Mouse (Mus musculus) olfactory bulb, adult 2 months (tissue): Measurements from ENCODE around the gene Ccdc13.

ENCODE experiments used
- CTCF ChIP-seq: fragments of 200-500 bp; IDR thresholded peaks from 2 replicates; pipeline ENCODE4 v1.5.1; 2012; ENCODE audit warnings: low read depth, mild to moderate bottlenecking, low read length, moderate library complexity; ENCODE audit not compliant: insufficient read depth
- POLR2A ChIP-seq: fragments of 200-500 bp; IDR thresholded peaks from 2 replicates; pipeline ENCODE4 v1.6.1; 2012; ENCODE audit warnings: mild to moderate bottlenecking, low read depth, low read length, moderate library complexity; ENCODE audit not compliant: insufficient read depth

DNA sequence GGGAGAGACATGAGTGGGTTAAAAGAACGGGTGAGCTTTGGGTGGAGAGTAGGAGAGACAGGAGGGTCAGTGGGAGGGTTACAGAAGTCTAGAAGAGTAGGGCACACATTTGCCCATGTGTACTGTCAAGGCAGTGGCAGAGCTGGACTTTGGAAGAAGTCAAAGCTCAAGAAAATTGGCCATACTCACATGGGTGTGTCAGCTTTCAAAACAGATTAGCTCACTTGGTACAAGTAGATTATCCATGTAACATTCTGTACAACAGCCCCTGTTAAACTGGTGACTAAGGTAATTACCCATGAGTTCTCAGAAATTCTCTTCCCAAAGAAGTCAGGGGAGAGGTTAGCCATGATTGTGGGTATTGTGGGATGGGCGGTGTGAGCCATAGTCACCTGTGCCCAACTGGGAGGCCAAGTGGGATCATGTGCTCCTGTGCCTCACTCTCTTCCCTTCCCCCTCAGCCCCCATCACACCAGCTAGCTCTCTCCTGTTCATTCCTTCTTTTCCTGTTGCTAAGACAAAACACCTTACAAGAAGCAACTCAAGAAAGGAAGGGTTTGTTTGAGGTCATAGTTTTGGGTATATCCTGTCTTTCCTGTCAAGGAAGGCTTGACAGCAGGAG, 32.9 kb upstream of the Ccdc13 start:
- TF ChIP-seq CTCF (no peak), POLR2A (no peak)
